Mouse (Mus musculus): Measurements from ENCODE around the gene Ephb1.

The Ephb1 gene

DNA sequence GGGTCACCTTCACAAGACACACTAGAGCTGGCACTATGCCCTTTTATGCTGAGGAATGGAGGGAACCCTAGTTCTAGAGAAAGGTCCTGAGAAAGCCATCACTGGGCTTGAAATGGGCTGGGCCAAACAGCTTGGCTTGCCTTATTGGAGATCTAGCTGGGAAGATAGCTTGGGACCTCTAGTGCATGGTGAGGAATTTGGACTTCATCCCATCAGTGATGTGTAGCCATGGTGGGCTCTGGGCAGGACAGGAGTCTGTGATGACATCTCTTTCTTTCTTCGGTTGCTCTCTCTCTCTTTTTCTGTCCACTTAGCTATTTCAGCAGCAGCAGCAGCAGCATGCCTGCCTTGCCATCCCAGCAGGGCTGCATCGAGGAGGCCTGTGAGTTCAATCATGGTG, 439.4 kb downstream of the Ephb1 start:
- peak in 1 of 2 experiments; percentile 3 for DNase-seq (ENCODE audit: low spot score in 2 of 2)

DNA sequence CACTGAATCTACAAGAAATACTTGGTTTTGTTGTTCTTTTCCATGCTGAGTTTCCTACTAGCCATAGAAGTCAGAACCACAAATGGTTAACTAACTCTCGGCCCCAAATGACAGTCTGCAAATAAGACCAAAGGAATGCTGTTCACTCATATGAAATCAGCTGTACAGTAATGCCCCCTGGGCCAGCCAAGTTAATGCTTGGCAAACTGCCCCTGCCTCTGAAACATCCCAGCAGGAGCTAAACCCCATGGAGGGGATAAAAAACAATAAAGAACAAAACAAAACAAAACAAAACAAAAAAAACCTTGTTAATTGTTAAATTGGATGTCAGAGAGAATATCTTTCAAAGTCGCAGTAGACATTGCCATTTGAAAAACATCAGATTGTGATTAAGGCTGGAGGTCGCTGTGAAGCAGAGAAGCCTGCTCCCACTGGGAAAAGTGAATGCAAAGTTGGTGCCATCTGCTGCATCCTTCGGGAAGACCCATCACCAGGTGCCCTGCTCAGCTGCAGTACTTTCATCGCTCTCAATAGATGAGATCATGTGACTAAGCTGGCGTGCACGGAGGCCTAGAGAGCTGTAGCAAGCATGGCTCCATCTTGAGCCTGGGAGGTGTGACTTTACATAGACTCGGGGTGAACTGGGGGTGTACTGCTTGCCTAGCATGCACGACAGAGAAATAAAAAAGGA, 443.2 kb downstream of the Ephb1 start:
- DNase-seq (ENCODE audit: low spot score in 2 of 2) = no peak

DNA sequence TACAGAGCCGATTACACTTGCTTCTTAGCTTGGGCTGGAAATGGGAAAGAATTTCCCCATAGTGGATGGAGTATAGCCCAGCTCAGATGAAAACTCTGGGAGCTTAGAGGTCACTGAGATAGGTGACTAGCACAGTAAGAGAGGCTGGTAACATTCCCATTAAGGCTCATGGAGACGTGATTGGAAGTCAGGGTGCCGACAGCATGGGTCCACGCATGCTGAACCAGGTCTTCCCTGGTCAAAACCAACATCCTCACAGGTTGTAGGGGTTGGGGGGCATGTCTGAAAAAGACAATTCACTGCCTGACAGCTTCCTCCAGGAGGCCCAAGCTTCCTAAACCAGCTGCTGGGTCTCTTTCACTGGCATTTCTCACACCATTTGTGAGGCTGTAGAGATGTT, 445.0 kb downstream of the Ephb1 start:
- DNase-seq (ENCODE audit: low spot score in 2 of 2) = no peak

DNA sequence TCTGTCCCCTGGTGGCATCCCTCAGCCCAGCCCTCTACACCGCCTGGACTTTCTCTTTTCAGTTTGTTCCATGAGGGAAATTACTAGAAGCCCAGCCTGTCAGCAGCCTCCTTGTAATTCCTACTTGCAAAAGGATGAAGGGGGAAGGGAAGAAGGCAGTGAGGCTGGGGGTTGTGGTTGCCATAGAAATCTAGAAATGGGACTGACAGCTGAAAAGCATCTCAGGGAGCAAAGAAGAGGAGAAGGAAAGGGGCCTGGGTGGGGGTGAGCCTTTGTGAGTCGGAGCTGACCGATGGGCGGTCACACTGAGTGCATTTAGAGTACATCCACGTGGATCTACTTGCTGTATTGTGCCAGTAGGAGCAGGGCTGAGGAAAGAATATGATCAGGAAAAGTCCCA, 445.6 kb downstream of the Ephb1 start:
- DNase-seq (ENCODE audit: low spot score in 2 of 2) = no peak

DNA sequence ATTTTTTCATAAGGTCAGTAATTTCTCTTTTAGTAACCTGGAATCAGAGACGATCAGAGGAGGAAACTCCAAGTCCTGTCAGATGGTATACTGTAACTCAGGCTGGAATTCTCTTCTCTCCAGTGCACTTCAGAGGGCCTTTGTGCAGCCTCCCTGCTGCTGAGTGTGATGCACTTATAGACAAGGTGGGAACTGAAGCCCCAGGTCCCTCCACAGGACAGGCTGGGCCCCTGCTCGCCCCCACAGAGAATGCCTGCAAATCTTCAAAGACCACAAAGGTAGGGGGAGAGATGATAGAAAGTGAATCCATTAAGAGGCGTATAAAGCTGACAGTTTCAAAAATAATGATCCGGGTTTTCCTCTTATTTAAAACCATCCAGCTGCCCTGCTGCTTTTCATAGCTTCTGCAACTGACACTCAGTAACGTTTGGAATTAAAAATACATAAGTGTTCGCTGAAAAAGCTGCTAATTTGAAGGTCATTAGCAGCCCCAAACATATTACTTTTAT, 446.7 kb downstream of the Ephb1 start:
- DNase-seq (ENCODE audit: low spot score in 2 of 2) = no peak

DNA sequence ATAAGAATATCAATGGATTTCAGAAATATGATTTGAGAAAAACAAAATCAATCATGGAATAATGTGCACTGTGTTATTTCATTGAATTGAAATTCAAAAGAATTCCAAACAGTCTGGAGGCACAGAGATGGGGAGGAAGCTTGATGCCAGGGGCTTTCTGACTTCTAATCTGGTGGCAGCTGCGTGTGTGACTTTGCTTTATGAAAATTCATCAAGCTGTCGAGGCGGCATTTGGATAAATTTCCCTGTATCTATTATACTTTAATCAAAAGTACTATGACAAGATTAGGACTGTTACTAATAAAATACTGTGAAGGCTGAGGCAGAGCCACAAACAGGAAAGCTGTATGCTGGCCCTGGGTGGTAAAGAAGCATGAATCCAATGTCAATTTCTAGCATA, 451.1 kb downstream of the Ephb1 start:
- DNase-seq (ENCODE audit: low spot score in 2 of 2) = no peak

DNA sequence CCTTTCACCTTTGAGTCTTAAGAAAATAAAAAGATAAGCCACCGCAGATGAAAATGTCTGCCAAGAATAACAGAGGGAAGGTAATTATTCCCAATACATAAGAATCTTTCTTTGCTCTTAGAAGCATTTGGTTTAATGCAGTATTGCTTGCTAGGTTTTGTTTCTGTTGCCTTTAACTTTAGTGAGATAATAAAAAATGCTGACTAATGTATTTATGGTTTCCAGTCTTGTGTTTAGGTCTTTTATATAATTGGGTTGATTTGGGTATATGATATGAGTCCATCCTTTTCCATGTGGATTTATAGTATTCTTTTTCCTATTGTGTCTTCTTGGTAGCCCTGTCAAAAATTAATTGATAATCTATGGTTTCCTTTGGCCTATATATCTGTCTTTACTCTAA, 456.6 kb downstream of the Ephb1 start:
- DNase-seq (ENCODE audit: low spot score in 2 of 2) = no peak

DNA sequence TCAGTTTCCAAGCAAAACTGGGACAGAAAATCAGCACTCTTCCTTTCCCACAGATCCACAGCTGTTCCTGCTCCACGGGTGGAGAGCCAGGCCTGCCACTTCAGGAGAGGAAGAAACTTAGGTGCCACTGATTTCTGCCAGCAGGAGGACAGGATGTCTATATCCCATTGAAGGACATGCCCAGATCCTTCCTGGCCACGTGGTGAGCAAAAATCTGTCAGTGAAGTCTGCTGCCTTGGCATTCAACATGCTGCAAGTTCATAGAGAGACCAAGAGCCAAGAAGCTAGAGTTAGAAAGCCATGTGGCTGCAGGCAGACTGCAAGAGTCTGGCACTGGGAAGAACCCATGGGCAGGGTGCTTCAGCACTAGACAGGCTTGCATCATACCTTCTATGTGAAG, 471.2 kb downstream of the Ephb1 start:
- DNase-seq (ENCODE audit: low spot score in 2 of 2) = no peak

DNA sequence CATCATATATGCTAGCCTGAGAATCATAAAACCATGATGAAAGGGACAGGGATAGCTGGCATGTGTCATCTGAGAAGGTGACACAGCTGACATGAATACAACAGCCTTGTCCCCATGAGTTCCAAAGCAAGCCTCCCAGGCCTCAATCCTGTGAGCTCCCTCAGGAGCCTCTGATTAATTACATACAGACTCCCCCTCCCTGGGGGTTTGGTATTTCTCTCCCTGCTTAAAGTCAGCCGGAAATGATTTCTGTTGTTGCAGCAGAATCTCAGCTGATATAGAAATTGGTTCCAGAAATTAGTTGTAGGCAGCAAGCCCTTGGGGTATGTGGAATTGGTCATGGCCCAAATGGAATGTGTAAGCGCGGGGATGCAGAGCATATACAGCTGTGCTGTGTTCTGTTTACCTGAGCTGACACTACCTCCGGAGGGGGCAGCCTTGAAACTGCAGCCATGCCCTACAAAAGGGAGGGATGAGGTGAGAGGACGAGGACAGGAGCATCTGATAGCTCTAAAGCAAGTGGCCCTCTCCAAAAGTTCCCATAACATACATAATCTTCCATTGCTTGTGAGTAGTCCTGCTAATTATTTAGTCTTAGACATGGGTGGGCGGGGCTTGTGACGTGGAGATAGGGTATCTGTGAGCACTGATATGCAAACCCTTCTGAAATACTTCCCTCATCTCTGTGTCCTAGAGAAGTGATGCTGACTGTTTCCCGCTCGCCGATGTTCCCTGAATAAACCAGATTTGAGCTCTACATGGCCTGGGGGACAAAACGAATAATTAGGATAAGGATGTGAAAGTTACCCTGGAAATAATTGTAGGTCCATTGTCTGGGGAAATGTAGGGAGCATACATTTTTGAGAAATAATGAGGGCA, 477.1 kb downstream of the Ephb1 start:
- DNase-seq (ENCODE audit: low spot score in 2 of 2) = no peak

DNA sequence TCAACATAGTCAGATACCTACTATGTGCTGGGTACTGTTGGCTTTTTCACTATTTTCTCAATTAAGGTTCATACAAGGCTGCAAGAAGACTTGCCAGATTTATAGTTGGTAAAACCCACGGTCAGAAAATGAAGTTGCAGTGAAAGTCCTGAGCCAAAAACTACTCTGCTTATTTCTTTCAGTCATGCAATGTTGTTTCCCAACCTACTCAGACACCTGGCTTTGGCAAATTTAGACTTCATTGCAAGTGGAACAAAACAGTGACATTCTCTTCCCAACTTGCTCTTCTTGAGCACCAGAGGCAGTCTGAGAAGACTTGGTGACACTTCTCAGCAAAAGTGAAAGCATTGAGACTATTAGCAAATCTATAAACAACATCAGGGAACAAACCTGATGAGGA, 479.2 kb downstream of the Ephb1 start:
- no peak for DNase-seq (ENCODE audit: low spot score in 2 of 2)

Measured in frontal cortex, postnatal 14 days (tissue).